Mouse (Mus musculus) liver, postnatal 0 days (tissue): ENCODE data around the gene Taf5.

ENCODE experiments used
- CTCF ChIP-seq: sonication (generic); IDR thresholded peaks from 2 replicates; pipeline ENCODE4 v1.5.1; 2016; ENCODE audit warnings: antibody characterized with exemption, low read depth
- EP300 ChIP-seq: IDR thresholded peaks from 2 replicates; pipeline ENCODE4 v1.6.1; 2016; ENCODE audit warnings: antibody characterized with exemption, low read depth, mild to moderate bottlenecking

DNA sequence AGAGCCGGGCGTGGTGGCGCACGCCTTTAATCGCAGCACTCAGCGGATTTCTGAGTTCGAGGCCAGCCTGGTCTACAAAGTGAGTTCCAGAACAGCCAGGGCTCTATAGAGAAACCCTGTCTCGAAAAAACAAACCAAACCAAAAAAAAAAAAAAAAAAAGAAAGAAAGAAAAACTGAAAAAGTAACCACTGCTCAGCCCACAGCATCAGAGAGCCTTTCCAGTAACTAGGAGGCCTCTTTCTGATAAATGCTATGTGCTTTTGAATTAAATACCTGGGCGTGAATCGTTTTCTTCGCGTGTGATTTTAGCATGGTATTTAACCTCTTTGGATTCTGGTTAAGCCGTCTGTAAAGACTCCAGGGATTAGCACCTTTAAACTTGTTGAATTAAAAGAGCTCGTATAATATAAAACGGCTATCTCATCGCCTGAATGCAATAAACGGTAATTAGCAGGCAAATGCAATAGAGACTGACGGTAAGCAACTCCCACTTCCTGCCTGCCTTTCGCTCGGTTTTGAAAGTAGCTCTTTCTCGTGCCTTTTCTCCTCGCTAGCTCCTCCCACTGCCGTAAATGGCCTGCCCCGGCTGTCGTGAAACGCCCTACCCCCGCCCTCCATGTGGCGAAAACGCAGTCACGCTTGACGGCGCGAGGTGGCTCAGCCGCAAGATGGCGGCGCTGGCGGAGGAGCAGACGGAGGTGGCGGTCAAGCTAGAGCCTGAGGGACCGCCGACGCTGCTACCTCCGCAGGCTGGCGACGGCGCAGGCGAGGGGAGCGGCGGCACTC is at the start of gene Taf5:
- TF ChIP-seq CTCF: peak; percentile 28
- no peak for TF ChIP-seq EP300
